Mouse (Mus musculus): Measurements from ENCODE around the gene Gm47985. TPM values are rescaled to one million over a fixed set of nuclear protein-coding genes. Genes with fewer than 3 reads are reported as not detected.
"Not testable (repeated sequence)": the region's sequence is repeated elsewhere in the genome, so short reads cannot be mapped to it uniquely, and the experiment has no call there.

The Gm47985 gene
- polyA plus RNA-seq, 1 experiment from 2014 or later: not detected

DNA sequence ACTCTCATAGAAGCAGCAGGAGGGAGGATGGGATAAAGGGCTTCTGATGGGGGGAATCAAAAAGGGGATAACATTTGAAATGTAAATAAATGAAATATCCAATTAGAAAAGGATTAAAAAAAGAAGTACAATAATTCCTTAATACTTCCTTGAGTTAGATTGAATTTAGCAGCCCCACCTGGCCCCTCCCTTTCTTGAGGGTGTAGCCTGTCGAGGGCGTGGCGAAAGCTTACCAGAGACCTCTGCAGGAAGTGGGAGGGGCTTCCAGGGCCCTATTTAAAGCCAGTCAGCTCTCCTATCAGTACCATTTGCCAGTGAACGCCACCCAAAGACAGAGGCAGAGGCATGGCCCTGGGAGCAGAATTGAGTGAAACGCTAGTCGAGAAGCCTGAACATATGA is 21.5 kb downstream of the Gm47985 start, which contains the start of gene 3110040M04Rik:
Gene 3110040M04Rik, plus strand, starts transcription at position 304 of the 400 bp plus-strand sequence.
- H3K9ac ChIP-seq; H3K4me1 ChIP-seq; H3K4me2 ChIP-seq (replicated peaks); ATAC-seq (ENCODE audit: insufficient number of reproducible peaks, low FRiP score, low TSS enrichment, low read depth); H3K36me3 ChIP-seq; H3K27ac ChIP-seq (replicated peaks); H3K9me3 ChIP-seq (replicated peaks); H3K4me3 ChIP-seq (replicated peaks); H3K27me3 ChIP-seq: not testable (repeated sequence)
- no CpG with 5 or more reads among the region's 6 CpGs for WGBS

DNA sequence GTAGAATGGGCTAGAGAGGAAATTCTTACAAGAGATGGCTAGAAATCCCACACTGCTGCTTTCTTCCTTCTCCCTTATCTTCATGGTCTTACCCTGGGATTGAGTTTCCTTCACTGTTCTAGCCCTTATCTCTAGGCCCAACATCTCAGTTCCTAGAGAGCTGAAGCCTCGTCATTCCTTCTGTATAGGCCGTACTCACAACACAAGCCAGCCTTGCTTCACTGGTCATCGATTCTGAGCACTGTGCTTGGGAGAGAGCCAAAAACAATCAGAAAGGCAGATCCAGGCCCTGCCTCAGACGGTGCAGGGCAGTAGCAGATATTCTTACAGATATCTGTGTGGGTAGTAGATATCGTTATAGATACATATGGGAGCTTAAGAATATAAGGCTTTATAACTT is 26.2 kb downstream of the Gm47985 start:
- not testable (repeated sequence) for H3K4me1 ChIP-seq; H3K9ac ChIP-seq; H3K4me2 ChIP-seq (replicated peaks); H3K9me3 ChIP-seq (replicated peaks); H3K27ac ChIP-seq (replicated peaks); H3K36me3 ChIP-seq; ATAC-seq (ENCODE audit: insufficient number of reproducible peaks, low FRiP score, low TSS enrichment, low read depth); H3K4me3 ChIP-seq (replicated peaks); H3K27me3 ChIP-seq
- 74% methylated on average over 4 of the region's 5 CpGs for WGBS

DNA sequence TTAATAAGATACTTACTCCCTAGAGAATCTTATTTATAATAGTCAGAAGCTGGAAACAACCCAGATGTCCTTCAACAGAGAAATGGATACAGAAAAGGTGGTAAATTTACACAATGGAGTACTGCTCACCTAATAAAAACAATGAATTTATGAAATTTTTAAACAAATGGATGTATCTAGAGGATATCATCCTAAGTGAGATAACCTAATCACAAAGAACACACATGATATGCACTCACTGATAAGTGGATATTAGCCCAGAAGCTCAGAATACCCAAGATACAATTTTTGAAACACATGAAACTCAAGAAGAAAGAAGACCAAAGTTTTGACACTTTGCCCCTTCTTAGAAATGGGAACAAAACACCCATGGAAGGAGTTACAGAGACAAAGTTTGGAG is 26.6 kb downstream of the Gm47985 start:
- ATAC-seq (ENCODE audit: insufficient number of reproducible peaks, low FRiP score, low TSS enrichment, low read depth); H3K27ac ChIP-seq (replicated peaks); H3K4me3 ChIP-seq (replicated peaks); H3K36me3 ChIP-seq; H3K9ac ChIP-seq; H3K4me1 ChIP-seq; H3K27me3 ChIP-seq; H3K4me2 ChIP-seq (replicated peaks); H3K9me3 ChIP-seq (replicated peaks): not testable (repeated sequence)

DNA sequence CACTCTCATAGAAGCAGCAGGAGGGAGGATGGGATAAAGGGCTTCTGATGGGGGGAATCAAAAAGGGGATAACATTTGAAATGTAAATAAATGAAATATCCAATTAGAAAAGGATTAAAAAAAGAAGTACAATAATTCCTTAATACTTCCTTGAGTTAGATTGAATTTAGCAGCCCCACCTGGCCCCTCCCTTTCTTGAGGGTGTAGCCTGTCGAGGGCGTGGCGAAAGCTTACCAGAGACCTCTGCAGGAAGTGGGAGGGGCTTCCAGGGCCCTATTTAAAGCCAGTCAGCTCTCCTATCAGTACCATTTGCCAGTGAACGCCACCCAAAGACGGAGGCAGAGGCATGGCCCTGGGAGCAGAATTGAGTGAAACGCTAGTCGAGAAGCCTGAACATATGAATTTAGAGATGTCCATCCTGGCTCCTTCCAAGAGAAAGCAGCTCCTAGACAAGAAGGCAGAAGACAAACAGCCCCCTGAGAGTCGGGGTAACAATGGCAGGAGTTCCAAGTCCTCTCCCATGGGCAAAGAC is 27.6 kb downstream of the Gm47985 start, which contains the start of gene Gm47996:
Gene Gm47996, plus strand, starts transcription at position 308 of the 532 bp plus-strand sequence.
- H3K9me3 ChIP-seq (replicated peaks); H3K4me2 ChIP-seq (replicated peaks); H3K4me3 ChIP-seq (replicated peaks); H3K36me3 ChIP-seq; H3K9ac ChIP-seq; ATAC-seq (ENCODE audit: insufficient number of reproducible peaks, low FRiP score, low TSS enrichment, low read depth); H3K27ac ChIP-seq (replicated peaks); H3K4me1 ChIP-seq; H3K27me3 ChIP-seq: not testable (repeated sequence)
- 90% methylated on average over 4 of the region's 8 CpGs for WGBS

DNA sequence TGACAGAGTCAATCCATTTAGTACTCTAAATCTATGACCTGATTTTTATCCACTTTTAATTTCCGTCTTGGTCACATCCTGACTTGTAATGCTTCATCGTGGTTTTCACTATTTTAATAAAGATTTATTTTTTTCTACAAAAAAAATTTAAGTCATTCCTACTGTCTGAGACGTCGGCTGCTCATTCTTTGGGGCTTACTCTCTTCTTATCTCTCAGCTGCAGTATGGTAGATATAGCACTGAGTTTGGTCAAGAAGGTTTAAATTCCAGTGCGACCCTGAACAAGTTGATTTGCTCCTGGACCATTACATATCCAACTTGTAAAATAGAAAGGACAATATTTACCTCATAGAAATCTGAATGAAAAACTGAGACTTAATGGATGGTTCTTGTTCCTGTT is 29.3 kb downstream of the Gm47985 start:
- not testable (repeated sequence) for H3K4me1 ChIP-seq; H3K36me3 ChIP-seq; H3K9ac ChIP-seq; H3K4me2 ChIP-seq (replicated peaks); ATAC-seq (ENCODE audit: insufficient number of reproducible peaks, low FRiP score, low TSS enrichment, low read depth); H3K27ac ChIP-seq (replicated peaks); H3K9me3 ChIP-seq (replicated peaks); H3K4me3 ChIP-seq (replicated peaks); H3K27me3 ChIP-seq
- 87% methylated on average over 5 of the region's 5 CpGs for WGBS

DNA sequence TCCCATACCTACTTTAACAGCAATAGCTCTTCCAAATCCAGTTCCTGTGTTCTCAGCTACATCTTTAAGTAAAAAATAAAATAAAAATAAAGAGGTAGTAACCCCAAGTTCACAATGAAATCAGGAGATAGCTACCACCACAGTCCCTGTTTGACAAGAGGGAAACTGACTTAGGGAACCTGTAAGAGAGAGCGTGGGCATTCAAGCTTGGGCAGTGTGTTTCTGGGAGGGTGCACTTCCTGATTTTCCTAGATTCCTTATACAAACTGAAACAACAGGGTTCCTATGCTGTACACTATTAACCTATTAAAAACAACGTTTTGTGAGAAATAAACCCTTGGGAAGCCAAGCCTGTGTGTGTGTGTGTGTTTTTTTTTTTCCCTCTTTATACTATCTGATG is 32.5 kb downstream of the Gm47985 start:
- no peaks in the 10 kb centered on the region for H3K36me3 ChIP-seq
- no peak overlapping the region for H3K4me3 ChIP-seq (replicated peaks)
- no peaks in the 10 kb centered on the region for H3K9me3 ChIP-seq (replicated peaks)
- no peak overlapping the region for H3K9ac ChIP-seq
- H3K27ac ChIP-seq (replicated peaks): no peak overlapping the region
- H3K27me3 ChIP-seq: no peaks in the 10 kb centered on the region
- no peak overlapping the region for H3K4me2 ChIP-seq (replicated peaks)
- WGBS: 74% methylated on average over 2 of the region's 2 CpGs
- 0 out of 2 replicates have a peak, but pooled peaks cover 4% of the 10 kb centered on the region for H3K4me1 ChIP-seq
- ATAC-seq (ENCODE audit: insufficient number of reproducible peaks, low FRiP score, low TSS enrichment, low read depth): no peak

DNA sequence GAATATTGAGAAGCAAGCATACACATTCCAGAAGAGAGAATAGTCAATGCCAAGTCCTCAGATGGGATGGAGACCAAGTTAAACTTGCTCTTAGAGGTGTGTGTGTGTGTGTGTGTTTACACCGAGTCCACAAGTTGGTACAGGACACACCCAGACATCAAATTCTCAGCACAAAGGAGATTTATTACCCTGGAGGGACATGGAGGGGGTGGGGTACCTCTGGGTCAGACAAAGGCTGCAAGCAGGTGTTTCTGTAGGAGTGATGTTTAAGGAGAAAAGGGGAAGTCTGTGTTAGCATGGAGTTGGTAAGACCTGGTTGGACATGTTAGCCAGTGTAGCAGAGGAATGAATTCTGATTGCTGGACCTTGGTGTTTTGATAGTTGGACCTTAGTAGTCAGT is 33.6 kb downstream of the Gm47985 start:
- H3K4me2 ChIP-seq (replicated peaks): no peak overlapping the region
- H3K9me3 ChIP-seq (replicated peaks): no peaks in the 10 kb centered on the region
- no peak overlapping the region for H3K27ac ChIP-seq (replicated peaks)
- no peak overlapping the region for H3K9ac ChIP-seq
- H3K27me3 ChIP-seq: no peaks in the 10 kb centered on the region
- no peak overlapping the region for H3K4me3 ChIP-seq (replicated peaks)
- H3K36me3 ChIP-seq: no peaks in the 10 kb centered on the region
- 0 out of 2 replicates have a peak, but pooled peaks cover 4% of the 10 kb centered on the region for H3K4me1 ChIP-seq
- no peak for ATAC-seq (ENCODE audit: insufficient number of reproducible peaks, low FRiP score, low TSS enrichment, low read depth)
- WGBS: 61% methylated on average over 1 of the region's 1 CpGs

DNA sequence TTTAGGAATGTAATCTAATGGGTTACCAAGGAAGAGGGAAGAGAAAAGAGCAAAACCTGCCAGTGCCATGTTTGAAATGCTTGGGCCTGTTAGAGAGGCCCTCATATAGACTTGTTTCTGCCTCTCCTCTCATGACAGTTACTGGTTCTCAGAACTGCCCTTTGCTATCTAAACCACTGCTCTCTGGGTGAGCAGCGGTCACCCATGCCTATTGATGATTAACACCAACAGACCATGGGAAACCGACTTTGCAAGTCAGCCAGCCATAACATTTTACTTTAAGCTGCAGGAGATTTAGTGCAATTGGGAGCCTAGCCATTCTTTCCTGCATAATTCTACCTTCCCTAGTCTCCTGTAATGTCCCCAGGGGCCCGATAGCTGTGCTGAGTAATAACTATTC is 34.1 kb downstream of the Gm47985 start:
- Histone ChIP-seq H3K9me3 (replicated peaks) (no peaks in the 10 kb centered on the region), H3K27ac (replicated peaks) (no peak overlapping the region), H3K36me3 (no peaks in the 10 kb centered on the region), H3K4me2 (replicated peaks) (no peak overlapping the region), H3K4me1 (0 out of 2 replicates have a peak, but pooled peaks cover 4% of the 10 kb centered on the region), H3K9ac (no peak overlapping the region), H3K4me3 (replicated peaks) (no peak overlapping the region), H3K27me3 (no peaks in the 10 kb centered on the region)
- WGBS: 64% methylated on average over 3 of the region's 3 CpGs
- ATAC-seq (ENCODE audit: insufficient number of reproducible peaks, low FRiP score, low TSS enrichment, low read depth): no peak

DNA sequence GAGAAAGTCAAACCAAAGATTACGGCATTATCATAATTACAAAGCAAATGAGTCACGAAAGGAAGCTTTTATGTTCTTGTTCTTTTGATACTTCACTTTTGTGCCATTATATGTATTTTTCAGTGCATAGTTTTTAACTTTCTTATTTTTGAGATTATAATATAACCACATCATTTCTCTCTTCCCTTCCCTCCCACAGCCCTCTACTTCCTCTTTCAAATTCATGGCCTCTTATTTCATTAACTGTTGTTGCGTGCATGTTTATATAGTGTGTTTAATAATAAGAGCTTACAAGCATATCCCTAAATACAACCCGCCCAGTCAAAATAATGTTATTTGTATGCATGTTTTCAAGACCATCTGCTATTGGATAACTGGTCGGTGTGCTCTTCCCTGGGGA is 36.7 kb downstream of the Gm47985 start:
- Histone ChIP-seq H3K9me3 (replicated peaks) (no peaks in the 10 kb centered on the region), H3K36me3 (no peaks in the 10 kb centered on the region), H3K9ac (no peak overlapping the region), H3K4me1 (0 out of 2 replicates have a peak, but pooled peaks cover 4% of the 10 kb centered on the region), H3K4me3 (replicated peaks) (no peak overlapping the region), H3K4me2 (replicated peaks) (no peak overlapping the region), H3K27me3 (no peaks in the 10 kb centered on the region), H3K27ac (replicated peaks) (no peak overlapping the region)
- 82% methylated on average over 5 of the region's 5 CpGs for WGBS
- no peak for ATAC-seq (ENCODE audit: insufficient number of reproducible peaks, low FRiP score, low TSS enrichment, low read depth)

DNA sequence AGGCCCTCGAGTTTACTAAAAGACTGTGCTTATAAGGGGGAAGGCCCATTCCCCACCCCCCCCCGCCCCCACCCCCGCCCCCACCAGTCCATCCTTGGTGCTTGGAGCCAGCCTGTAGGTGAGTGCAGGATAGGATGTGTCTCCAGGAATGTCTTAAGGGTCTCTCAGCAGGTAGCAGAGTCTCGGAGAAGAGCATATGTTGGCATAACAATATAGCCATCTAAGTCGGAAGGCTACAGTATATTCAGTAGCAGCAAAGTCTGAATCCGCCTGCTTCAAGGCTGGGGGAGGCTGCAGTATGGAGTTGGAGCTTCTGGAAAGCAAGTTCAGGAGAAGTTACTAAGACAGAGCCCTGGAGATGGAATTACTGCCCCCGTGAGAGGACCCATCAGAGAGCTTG is 37.8 kb downstream of the Gm47985 start:
- H3K27me3 ChIP-seq: no peaks in the 10 kb centered on the region
- no peak overlapping the region for H3K9ac ChIP-seq
- 71% methylated on average over 7 of the region's 7 CpGs for WGBS
- no peak overlapping the region for H3K4me3 ChIP-seq (replicated peaks)
- ATAC-seq (ENCODE audit: insufficient number of reproducible peaks, low FRiP score, low TSS enrichment, low read depth): no peak
- H3K27ac ChIP-seq (replicated peaks): no peak overlapping the region
- H3K9me3 ChIP-seq (replicated peaks): no peaks in the 10 kb centered on the region
- no peaks in the 10 kb centered on the region for H3K4me1 ChIP-seq
- no peaks in the 10 kb centered on the region for H3K36me3 ChIP-seq
- no peak overlapping the region for H3K4me2 ChIP-seq (replicated peaks)

DNA sequence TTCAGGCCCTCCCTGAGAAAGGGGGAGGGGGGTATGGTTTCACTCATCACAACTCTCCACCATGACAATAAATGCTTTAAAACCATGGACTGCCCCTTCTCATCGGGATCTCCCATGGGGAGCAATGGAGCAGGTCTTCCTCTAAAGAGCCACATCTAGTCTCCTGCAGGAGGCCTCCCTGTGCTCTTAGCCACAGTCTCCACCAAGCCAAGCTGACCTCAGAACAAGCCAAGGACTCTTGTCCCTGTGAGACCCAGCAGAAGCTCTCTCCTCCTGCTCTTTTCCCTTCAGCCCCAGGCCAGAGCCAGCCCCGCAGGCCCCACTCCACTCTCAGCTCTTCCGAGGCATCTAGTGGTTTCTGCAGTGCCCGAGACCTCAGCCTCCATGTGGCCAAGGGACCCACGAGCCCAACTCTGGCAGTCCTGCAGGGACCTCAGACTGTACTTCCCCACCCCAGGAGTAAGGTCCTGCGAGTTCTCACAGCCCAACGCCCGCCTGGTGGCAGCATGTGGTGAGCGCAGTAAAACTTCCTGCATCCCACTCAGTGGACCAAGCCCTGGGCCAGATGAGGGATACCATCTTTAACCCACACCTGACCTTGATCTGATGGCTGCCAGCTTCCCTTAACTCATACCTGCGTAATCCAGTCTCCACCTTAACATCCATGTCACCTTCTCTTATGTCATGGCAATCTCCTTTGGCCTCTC is 40.4 kb downstream of the Gm47985 start:
- no peaks in the 10 kb centered on the region for H3K4me1 ChIP-seq
- ATAC-seq (ENCODE audit: insufficient number of reproducible peaks, low FRiP score, low TSS enrichment, low read depth): no peak
- WGBS: 85% methylated on average over 10 of the region's 10 CpGs
- no peak overlapping the region for H3K27ac ChIP-seq (replicated peaks)
- H3K4me2 ChIP-seq (replicated peaks): no peak overlapping the region
- H3K4me3 ChIP-seq (replicated peaks): no peak overlapping the region
- H3K9ac ChIP-seq: no peak overlapping the region
- no peaks in the 10 kb centered on the region for H3K36me3 ChIP-seq
- H3K9me3 ChIP-seq (replicated peaks): no peaks in the 10 kb centered on the region
- no peaks in the 10 kb centered on the region for H3K27me3 ChIP-seq

DNA sequence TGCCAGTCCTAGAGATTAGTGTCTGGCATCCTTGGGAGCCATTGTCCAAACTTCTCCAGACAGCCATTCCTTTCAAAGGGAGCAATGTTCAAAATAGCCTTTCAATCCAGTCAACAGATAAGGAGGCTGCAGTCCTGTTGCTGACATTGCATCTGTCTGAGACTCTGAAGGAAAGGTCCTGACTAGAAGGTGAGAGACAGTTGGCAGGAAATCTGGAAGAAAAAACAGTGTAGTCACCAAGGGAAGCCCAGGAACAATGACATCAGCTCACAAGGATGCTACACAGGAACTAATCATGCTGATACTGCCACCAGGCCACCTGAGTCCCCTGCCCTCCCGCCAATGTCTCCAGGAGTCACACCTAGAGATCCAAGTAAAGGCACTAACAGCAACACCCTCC is 41.0 kb downstream of the Gm47985 start:
- H3K4me3 ChIP-seq (replicated peaks): no peak overlapping the region
- no peaks in the 10 kb centered on the region for H3K27me3 ChIP-seq
- no peak for ATAC-seq (ENCODE audit: insufficient number of reproducible peaks, low FRiP score, low TSS enrichment, low read depth)
- no peak overlapping the region for H3K9ac ChIP-seq
- 78% methylated on average over 1 of the region's 1 CpGs for WGBS
- H3K27ac ChIP-seq (replicated peaks): no peak overlapping the region
- no peaks in the 10 kb centered on the region for H3K4me1 ChIP-seq
- no peaks in the 10 kb centered on the region for H3K9me3 ChIP-seq (replicated peaks)
- no peak overlapping the region for H3K4me2 ChIP-seq (replicated peaks)
- H3K36me3 ChIP-seq: no peaks in the 10 kb centered on the region
